Mouse (Mus musculus) megakaryocyte, embryonic 14.5 days (primary cell): ENCODE measurements around the gene Rps6kc1. TPM values are rescaled to one million over a fixed set of nuclear protein-coding genes. Genes with fewer than 3 reads are reported as not detected.

ENCODE experiments used
- H3K27me3 ChIP-seq: replicated peaks from 2 replicates; pipeline ENCODE3; 2012; ENCODE audit warnings: inconsistent platforms
- H3K36me3 ChIP-seq: replicated peaks from 2 replicates; pipeline ENCODE3; 2012; ENCODE audit warnings: low read length, inconsistent platforms, mixed read lengths
- H3K4me1 ChIP-seq: 2 replicates; pipeline ENCODE4 v1.6.1; 2012; ENCODE audit warnings: inconsistent platforms
- H3K4me3 ChIP-seq: replicated peaks from 2 replicates; pipeline ENCODE3; 2012; ENCODE audit warnings: moderate library complexity, mild to moderate bottlenecking, inconsistent platforms
- H3K9me3 ChIP-seq: 2 replicates; pipeline ENCODE4 v1.6.1; 2012; ENCODE audit warnings: inconsistent platforms
- FLI1 ChIP-seq: IDR thresholded peaks from 2 replicates; pipeline ENCODE4 v1.6.1; 2012; ENCODE audit warnings: low read length, inconsistent platforms, mixed read lengths
- GATA1 ChIP-seq: IDR thresholded peaks from 3 replicates; pipeline ENCODE4 v1.6.1; 2012; ENCODE audit warnings: mixed read lengths, low read length, inconsistent platforms, borderline replicate concordance
- polyA plus RNA-seq: library from polyadenylated mRNA; stranded (reverse); fragments of >175 nt; gene quantifications from 2 replicates; pipeline ENCODE4 v1.2.3, GENCODE M21; 2012; ENCODE audit warnings: low replicate concordance; ENCODE audit not compliant: insufficient read depth

Gene Rps6kc1
- polyA plus RNA-seq, 1 experiment = 5.9 TPM

GRCm38 (mm10) chr1:190741421-190741820 is 170.1 kb downstream of the Rps6kc1 start:
- TF ChIP-seq FLI1 = no peak
- TF ChIP-seq GATA1 = no peak
- no peak overlapping the region for H3K4me3 ChIP-seq

DNA sequence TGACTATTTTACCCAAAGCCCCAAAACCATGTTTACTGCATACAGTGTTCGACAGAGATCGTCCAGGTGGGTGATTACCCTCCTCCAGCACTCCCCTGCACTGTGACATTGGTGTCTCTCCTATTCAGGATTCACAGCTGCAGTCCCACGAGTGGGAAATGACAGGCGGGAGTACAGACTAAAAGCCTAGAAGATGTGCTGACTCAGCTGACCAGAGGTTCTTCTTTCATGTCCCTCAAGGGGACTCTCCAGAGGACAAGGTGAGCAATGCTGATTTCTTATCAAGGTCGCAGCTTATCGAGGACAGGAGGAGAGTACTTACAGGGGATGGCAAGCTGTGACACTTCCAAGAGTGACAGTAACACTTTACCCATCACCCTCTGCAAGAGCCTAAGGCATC is 178.8 kb downstream of the Rps6kc1 start:
- Histone ChIP-seq H3K4me3 (no peak overlapping the region), H3K27me3 (no peaks in the 10 kb centered on the region), H3K4me1 (no peaks in the 10 kb centered on the region), H3K36me3 (no peaks in the 10 kb centered on the region), H3K9me3 (peaks cover 31% of the 10 kb centered on the region)
- TF ChIP-seq GATA1 (no peak), FLI1 (no peak)

More at GRCm38 (mm10) chr1:190741421-190741820, 170.1 kb downstream of the Rps6kc1 start:
- Histone ChIP-seq H3K36me3 (no peaks in the 10 kb centered on the region), H3K9me3 (peaks cover 15% of the 10 kb centered on the region), H3K4me1 (no peaks in the 10 kb centered on the region), H3K27me3 (no peaks in the 10 kb centered on the region)

GRCm38 (mm10) chr1:190729516-190730088 is 182.0 kb downstream of the Rps6kc1 start:
- Histone ChIP-seq H3K27me3 (no peaks in the 10 kb centered on the region), H3K4me1 (no peaks in the 10 kb centered on the region), H3K4me3 (no peak overlapping the region), H3K36me3 (no peaks in the 10 kb centered on the region), H3K9me3 (peaks cover 23% of the 10 kb centered on the region)
- TF ChIP-seq FLI1 = no peak
- no peak for TF ChIP-seq GATA1

- H3K36me3 ChIP-seq = no peaks in the 10 kb centered on the region
- H3K4me1 ChIP-seq = no peaks in the 10 kb centered on the region
- H3K4me3 ChIP-seq = no peak overlapping the region
- H3K27me3 ChIP-seq = no peaks in the 10 kb centered on the region
- peaks cover 13% of the 10 kb centered on the region for H3K9me3 ChIP-seq
- TF ChIP-seq GATA1 = no peak
- no peak for TF ChIP-seq FLI1
Observed at GRCm38 (mm10) chr1:190728111-190728651, 183.4 kb downstream of the Rps6kc1 start.

DNA sequence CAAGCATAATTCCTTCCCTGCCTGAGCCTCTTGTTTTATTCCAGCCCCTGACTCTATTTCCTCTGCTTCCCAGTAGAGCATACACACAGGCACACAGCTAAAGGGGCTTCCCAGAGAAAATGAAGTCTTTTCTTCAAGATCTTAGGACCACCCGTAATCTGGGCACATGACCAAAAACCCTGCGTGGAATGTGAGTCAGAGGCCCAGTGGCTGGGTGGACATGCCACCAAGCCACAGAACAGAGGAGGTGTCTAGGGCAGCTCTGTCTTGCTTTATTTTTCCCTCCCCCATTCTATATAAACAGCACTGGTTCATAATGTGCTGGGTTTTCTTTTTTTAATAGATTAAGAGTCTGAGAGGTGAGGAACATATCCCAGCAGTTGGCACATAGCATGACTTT is 184.2 kb downstream of the Rps6kc1 start:
- Histone ChIP-seq H3K4me1 (no peaks in the 10 kb centered on the region), H3K4me3 (no peak overlapping the region), H3K27me3 (no peaks in the 10 kb centered on the region), H3K36me3 (no peaks in the 10 kb centered on the region), H3K9me3 (peaks cover 7% of the 10 kb centered on the region)
- TF ChIP-seq GATA1 = no peak
- TF ChIP-seq FLI1 = no peak

DNA sequence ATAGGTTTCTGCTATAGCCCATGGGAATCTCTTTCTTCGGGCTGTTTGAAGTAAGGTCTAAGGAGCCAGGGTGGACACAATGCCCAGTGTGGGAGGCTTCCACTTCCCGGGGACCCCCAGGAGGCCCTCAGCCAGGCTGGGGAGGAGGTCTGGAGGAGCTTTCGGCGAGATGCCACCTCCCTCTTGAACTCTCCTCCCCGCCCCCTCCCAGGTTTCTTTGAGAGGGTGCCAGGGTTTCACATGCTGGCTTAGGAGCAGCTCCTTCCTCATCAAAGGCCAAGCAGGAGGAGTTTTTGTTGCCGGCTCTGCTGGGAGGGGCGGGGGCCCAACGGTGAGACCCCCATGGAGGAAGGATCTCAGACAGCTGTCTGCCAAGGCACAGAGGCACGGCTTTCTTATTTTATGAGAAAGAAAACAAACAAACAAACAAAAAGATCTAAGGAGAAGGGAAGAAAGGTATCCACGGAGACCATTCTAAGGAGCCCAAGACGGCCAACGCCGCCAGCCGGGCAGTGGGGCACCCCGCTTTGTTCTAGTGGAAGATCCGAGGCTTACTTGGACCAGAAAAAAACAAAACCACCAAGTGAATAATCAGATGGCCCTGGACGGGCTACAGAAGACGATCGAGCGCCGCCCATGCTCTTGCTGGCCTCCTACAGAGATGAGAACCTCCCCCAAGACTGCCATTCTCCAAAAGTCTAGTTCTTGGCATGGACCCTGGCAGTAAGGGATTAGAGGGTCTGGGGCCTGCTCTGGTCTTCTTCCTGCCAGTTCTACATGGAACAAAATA is 186.8 kb downstream of the Rps6kc1 start:
- Histone ChIP-seq H3K27me3 (no peaks in the 10 kb centered on the region), H3K4me1 (no peaks in the 10 kb centered on the region), H3K4me3 (no peak overlapping the region), H3K36me3 (no peaks in the 10 kb centered on the region), H3K9me3 (no peaks in the 10 kb centered on the region)
- TF ChIP-seq GATA1 (no peak), FLI1 (no peak)

DNA sequence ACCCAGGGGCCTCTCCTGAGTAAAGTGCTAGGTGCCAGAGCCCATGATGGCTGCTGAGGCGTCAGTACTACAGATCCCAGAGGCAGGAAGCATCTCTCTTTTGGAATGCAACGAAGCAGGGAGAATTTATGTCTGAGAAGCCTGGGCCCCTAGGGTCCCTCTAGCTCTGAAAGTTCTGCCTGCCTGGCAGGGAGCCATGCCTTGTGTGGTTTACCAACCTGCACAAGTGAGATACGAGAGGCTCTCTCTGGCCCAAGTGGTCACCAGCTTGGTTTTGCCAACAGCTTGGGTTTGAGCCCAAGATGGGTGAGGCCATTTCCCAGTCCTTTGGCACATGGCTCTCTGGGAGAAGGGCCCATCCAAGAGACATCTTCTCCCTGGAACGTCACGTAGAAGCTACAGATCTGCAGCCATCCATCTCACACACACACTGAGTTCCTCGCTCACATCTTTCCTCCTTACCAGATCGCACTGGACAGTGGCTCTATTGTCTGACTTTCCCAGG is 187.6 kb downstream of the Rps6kc1 start:
- H3K4me3 ChIP-seq = no peak overlapping the region
- H3K4me1 ChIP-seq = no peaks in the 10 kb centered on the region
- H3K36me3 ChIP-seq = no peaks in the 10 kb centered on the region
- H3K27me3 ChIP-seq = no peaks in the 10 kb centered on the region
- TF ChIP-seq FLI1 (no peak), GATA1 (no peak)
- no peaks in the 10 kb centered on the region for H3K9me3 ChIP-seq

DNA sequence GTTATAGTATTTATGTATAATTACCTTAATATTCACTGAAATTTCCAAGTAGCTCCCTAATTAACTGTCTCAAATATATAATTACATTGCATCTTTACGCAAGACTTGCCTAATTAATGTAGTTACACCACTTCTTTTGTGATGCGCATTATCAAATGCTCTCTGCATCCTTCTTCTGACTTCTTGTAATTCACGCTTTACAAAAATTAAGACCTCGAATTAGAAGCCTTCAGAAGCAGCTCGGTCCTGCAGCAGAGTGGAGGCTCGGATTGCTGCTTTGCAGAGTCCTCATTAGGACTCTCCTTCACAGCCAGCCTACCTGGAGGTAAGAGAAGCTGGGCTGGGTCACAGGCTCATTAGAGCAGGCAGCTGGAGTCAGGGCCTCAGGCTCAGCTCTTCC is 197.7 kb downstream of the Rps6kc1 start:
- no peak for TF ChIP-seq FLI1
- TF ChIP-seq GATA1 = no peak
- H3K36me3 ChIP-seq = no peaks in the 10 kb centered on the region
- no peak overlapping the region for H3K4me3 ChIP-seq
- H3K4me1 ChIP-seq = no peaks in the 10 kb centered on the region
- peaks cover 4% of the 10 kb centered on the region; the same call in 1 of the 2 replicates for H3K9me3 ChIP-seq
- peaks cover 2% of the 10 kb centered on the region for H3K27me3 ChIP-seq

DNA sequence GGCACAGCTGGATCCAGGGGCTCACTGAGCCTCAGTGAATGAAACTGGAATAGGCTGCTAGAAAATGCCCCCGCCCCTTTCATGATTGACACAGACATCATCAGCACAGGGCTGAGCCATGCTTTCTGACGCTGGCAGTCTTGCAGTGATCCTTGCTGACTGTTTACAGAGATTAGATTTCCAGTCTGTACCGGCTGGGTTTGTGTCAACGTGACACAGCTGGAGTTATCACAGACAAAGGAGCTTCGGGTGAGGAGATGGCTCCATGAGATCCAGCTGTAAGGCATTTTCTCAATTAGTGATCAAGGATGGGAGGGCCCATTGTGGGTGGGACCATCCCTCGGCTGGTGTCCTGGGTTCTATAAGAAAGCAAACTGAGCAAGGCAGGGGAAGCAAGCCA is 214.0 kb downstream of the Rps6kc1 start:
- TF ChIP-seq GATA1 (no peak), FLI1 (no peak)
- Histone ChIP-seq H3K9me3 (peaks cover 3% of the 10 kb centered on the region), H3K4me1 (no peaks in the 10 kb centered on the region), H3K27me3 (no peaks in the 10 kb centered on the region), H3K4me3 (no peak overlapping the region), H3K36me3 (no peaks in the 10 kb centered on the region)

DNA sequence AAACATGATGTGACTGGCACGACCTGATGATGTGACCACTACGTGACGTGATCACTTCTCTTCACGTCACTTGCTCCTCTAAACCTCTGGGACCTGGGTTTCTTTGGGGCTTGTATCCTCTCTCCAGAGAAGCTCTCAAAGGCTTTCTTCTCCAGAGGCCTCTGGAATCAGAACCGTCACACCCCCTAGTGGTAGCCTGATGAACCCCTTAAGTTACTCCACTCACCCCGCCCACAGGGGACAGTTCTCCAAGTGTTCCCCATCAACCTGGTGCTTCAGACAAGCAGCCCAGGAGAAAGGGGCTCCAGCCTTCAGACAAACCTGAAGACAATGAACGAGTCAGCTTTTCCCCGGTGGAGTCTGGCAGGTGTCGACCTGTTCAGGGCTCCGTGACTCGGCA is 216.0 kb downstream of the Rps6kc1 start:
- peaks cover 12% of the 10 kb centered on the region for H3K9me3 ChIP-seq
- no peaks in the 10 kb centered on the region for H3K36me3 ChIP-seq
- no peak overlapping the region for H3K4me3 ChIP-seq
- TF ChIP-seq GATA1 = no peak
- TF ChIP-seq FLI1 = no peak
- H3K4me1 ChIP-seq = no peaks in the 10 kb centered on the region
- no peaks in the 10 kb centered on the region for H3K27me3 ChIP-seq
